Mouse (Mus musculus) brain, embryonic 18.5 days (tissue): Measurements from ENCODE around the gene Plcl1.

Source experiments
- DNase-seq: peaks from one replicate; pipeline ENCODE4 v3.0.0-alpha.2; 2012; ENCODE audit warnings: low read depth, low spot score

Gene Plcl1

GRCm38 (mm10) chr1:55405272-55406022, at the start of gene Plcl1:
Gene Plcl1 (plus strand): TSS chr1:55405921.
- DNase-seq, result peak; percentile 89

DNA sequence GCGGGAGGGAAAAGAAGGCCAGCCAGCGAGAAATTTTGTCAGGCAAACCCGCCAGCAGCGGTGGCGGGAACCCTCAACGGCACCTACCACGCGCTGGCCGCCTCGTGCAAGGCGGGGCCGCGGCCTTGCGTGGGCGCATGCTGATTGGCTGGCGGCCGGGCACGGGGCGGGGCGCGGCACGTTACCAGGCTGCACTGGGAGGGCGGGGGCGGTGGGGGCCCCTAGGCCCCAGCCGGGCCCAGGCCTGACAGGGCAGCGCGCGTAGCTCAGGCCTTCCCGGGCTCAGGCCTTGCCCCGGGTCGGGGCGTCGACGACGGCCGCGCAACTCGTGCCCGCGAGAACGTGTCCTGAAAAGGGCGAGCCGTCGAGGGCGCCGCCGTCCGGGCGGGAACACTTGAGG, 43.1 kb upstream of the Plcl1 start:
- DNase-seq, result no peak

DNA sequence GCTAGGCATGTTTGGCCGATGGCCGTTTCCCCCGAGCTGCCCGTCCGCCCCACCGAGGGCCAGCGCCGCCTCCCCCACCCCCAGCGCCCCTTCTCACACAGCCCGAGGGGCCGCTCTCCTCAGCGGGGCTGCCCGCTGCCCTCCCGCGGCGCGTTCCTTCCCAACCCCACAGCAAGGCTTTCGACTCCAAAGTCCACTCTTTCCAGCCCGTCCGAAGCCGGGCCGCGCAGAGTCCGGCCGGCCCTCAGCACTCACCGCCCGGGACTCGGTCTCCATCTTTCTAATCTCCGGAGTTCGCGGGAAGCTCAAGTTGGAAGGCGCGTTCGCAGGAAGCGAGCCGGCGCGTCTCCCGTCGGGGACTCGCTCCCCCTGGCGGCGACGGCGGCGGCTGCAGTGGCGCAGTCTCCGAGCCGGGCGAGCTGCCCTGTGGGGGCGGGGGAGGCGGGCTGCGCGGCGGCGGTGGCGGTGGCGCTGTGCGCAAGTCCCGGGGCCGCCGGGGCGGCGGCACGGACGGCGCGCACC, 42.6 kb upstream of the Plcl1 start, which contains the start of gene Boll:
Gene Boll, minus strand, starts transcription at position 426 of the 522 bp plus-strand sequence.
- DNase-seq, result no peak

- no peak for DNase-seq
Observed at GRCm38 (mm10) chr1:55363586-55363985, 42.1 kb upstream of the Plcl1 start.

- no peak for DNase-seq
Observed at GRCm38 (mm10) chr1:55372626-55373025, 33.1 kb upstream of the Plcl1 start.

DNA sequence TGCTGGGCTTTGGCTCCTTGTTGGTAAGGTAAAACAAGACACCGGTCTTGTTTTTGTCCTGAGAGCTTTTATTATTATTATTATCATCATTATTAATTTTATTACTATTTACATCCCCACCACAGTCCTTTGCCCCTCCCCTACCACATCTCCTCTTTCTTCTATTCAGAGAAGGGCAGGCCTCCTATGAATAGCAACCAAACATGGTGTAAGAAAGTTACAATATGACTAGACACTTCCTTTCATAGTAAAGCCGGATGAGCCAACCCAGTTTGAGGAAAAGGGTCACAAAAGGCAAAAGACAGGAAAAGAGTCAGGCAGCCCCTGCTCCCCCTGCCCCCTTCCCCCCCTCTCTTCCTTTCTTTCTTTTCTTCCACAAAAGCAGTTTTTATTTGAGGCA, 25.2 kb upstream of the Plcl1 start:
- DNase-seq, result no peak

GRCm38 (mm10) chr1:55383114-55383773, 22.5 kb upstream of the Plcl1 start:
- no peak for DNase-seq

DNA sequence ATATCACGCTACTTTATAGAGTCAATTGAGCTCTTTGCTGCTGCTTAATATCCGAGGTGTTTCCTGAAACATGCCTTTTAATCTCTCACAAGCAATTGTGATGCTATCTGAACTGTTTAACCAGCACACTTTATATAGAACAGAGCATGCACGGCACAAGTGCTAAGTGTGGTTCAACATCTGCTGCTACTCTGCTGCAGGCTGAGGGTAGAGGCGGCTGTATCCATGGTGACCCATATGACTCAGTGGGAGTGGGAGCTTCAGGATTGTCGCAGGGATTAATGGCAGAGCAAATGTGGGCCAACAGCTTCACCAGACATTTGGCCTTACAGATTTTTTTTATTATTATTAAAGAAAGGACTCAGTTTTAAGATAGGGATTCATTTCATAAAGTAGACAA, 5.8 kb upstream of the Plcl1 start:
- no peak for DNase-seq

DNA sequence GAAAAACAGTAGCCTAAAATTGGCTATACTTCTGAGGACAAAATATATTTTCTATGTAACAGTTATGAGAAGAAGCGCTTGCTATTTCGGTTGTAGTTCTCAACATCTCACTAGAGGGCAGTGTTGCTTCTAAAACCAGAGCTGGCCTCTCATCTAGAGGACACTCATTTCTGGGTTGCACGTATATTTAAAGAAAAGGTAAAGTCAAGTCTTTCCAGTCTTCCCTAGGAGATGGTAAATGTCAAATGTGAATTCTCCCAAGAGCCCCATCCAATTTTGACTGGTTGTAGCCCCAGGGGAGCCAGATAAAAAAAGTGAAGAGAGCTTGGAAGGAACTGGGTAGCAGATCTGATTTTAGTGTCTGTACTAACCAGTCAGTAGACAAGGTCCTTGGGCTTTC, 1.3 kb upstream of the Plcl1 start:
- DNase-seq, result peak; percentile 67

DNA sequence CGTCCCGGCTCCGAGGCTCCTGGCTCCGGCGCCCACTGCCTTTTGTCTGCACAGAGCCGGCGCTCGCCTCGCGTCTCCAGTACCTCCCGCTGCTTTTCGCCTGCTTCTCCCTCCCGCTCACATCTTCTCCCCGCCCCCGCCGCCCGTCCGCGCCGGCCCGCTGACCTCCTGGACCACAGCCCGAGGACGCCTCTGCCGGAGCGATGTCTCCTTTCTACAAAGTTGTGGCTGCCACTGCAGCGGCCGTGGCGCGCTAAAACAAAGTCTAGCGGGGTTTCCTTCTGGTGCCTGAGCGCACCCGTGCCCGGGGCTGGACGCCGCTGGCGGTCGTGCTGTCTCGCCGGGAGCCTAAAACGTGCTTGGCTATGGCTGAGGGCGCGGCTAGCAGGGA, 297 bp downstream of the Plcl1 start:
- no peak for DNase-seq

DNA sequence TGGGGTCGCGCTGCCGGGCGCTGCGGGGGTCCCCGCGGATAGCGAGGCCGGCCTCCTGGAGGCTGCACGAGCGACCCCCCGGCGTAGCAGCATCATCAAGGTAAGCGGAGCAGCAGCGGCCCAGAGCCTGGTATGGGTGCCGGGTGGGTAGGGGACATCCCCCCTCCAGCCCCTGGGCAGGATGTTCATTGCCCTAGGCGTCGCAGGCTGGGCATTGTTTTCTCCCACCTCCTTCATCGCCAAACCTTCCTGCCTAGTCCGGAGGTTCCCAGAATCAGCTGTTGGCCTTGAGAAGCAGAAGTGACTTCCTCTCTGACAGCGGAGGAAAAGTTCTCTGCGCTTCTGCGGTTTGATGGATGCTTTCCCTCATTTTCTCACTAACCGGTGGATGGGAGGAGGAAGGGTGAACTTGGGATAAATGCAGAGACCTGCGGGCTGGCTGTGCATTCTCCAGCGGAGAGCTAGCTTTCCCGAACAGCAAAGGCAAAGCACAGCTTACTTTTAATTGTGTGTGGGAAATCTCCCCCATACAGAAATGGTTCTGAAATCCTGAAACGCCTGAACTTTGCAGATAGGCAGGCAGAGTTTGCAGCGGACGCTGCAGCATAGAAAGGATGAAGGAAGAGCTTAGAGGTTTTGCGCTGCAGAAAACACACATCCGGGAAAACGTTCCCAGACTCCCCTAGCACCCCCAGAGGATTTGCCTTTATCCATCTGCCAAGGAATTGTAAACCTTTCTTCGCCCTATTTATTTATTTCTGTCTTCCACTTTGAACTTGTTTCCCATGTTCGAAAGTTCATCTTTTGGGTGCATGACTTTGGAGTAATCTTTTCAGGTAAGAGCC, 1.0 kb downstream of the Plcl1 start:
- DNase-seq, result no peak

DNA sequence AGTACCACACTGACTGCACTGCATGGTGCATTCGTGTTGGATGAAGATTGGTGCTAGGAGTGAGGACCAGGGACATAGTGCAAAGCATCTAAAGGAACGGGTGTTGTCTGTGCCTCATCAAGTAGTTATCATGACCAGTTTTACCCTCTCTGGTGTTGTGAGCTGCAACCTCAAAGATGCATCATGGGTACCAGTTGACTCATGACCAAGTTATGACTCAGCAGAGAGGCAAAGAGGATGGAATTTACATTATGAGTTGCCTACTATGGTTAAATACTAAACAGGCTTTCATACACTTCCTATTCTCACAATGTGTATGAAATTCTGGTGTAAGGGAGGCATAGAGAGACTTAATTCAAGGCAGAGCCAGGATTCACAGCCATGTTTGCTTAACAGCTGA, 4.9 kb downstream of the Plcl1 start:
- DNase-seq, result no peak

DNA sequence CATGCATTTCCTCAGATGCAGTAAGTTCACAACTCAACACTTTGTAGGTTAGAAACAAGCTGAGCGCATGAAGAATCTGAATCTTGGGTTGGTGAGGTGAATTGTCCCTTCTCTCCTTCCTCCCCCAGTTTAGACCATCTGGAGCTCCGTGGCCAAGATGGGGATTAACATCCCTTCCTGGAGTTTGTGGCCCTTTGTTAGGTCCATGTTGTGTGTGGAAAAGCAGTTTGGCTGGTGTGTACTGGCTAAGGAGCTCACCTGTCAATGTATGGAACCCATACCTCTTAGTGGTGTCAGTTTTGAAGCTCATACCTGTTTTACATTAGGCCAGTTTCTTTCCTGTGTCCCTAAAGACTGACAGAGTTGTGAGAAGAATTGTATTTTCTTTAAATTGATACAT, 5.4 kb downstream of the Plcl1 start:
- no peak for DNase-seq

DNA sequence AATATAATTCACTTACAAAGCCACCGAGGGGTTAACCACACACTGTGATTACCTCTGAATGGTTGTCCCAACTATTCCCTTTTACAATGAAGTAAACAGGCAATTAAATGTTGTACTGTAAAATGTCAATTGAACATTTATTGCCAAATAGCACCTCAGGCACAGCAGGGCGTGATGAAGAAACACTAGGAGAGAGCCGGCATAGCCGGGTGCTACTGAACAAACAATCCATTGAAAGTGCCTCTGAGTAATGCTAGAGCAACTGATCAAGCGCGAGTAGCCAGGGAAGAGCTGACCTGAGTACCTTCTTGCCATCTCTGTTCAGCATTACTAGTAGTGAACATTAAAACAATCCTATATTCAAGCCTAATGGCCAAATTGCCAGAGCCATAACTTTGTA, 6.8 kb downstream of the Plcl1 start:
- no peak for DNase-seq

- no peak for DNase-seq
Observed at GRCm38 (mm10) chr1:55413534-55413933, 7.8 kb downstream of the Plcl1 start.

DNA sequence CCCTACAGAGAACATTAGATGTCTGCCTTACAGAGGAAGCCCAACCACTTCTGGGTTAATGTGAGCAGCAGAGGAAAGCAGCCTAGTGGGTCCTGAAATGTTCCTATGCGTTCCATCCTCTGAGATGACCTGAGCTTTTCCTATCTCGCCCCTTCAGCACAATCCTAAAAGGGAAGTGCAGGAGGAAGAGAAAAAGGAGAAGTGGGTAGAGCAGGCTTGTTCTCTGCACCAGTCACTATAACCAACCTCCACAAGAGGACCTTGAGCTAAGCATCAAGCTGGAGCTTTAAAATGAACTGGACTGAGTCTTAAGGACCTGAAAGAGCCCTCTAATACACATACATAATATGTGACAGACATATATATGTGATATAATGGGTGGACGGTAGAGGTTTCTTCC, 13.2 kb downstream of the Plcl1 start:
- DNase-seq, result no peak

DNA sequence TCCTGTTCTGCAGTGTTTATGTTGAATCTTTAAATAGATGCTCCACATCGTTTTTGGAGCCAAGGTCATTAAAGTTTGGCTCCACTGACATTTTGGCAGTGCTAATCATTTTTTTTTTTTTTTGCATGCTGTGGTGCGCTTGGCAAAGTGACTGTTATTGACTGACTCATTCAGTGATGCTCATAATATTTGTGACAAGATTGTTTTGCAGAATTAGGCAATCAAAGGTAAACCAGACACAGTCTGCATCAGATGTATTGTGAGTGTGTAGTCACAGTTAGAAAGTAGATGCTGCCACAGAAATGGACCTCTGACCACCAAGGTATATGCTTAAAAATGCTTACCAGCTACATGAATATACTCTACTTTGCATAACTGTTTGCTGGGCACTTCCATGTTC, 21.9 kb downstream of the Plcl1 start:
- no peak for DNase-seq

- DNase-seq, result no peak
Observed at GRCm38 (mm10) chr1:55429051-55429450, 23.3 kb downstream of the Plcl1 start.

GRCm38 (mm10) chr1:55429708-55430107, 24.0 kb downstream of the Plcl1 start:
- DNase-seq, result no peak

- no peak for DNase-seq
Observed at GRCm38 (mm10) chr1:55430587-55430986, 24.9 kb downstream of the Plcl1 start.

GRCm38 (mm10) chr1:55436589-55436988, 30.9 kb downstream of the Plcl1 start:
- no peak for DNase-seq

DNA sequence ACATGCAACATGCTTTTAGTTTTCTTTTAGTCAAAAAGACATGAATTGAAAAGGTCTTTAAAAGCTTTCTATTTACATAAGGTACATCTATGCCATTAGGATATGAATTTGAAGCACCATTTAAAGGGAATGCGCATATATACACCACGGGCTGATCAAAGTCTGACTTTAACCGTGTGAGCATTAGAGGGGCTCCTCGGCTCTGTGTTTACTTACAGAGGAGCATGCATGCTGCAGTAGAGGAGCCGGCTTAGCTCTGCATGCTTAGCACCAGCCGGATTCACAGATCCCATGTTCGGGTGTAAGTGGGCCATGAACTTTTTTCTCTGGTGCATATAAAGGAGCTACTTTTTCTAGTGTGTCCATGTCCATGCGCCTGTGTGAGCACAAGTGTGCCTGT, 31.4 kb downstream of the Plcl1 start:
- no peak for DNase-seq
